Comparison of ENCODE assay signal across 11 mouse cellular contexts in genomic region chr5:120431649-120432485, GRCm38 (mm10). TPM values are rescaled to one million over a fixed set of nuclear protein-coding genes. Genes with fewer than 3 reads are reported as not detected.
DNase-seq lines count a peak whose midpoint lies in the region; ATAC-seq and TF ChIP-seq lines count a peak whose summit lies in the region.
"Had no signal": no experiment of that assay in that cellular context is flagged by ENCODE, and none has a peak within 500 bp of the region (broad histone marks: within the 10 kb centered on the region; RNA-seq: fewer than 3 reads in every experiment).

Lhx5 (plus strand) TSS chr5:120431699.

- H3K9me3 ChIP-seq in heart, embryonic 11.5 days (replicated peaks; ENCODE audit: control insufficient read depth, low read length): no peaks in the 10 kb centered on the region
- H3K9me3 ChIP-seq in hindbrain, embryonic 11.5 days (ENCODE audit: control insufficient read depth, low read length): no peaks in the 10 kb centered on the region
- no peaks in the 10 kb centered on the region for H3K9me3 ChIP-seq in midbrain, postnatal 0 days (ENCODE audit: low read length)

- 0 out of 2 replicates have a peak, but pooled peaks have one; percentile 10 for TF ChIP-seq POLR2A in brain, embryonic 14.5 days (IDR thresholded peaks at IDR 0.05; ENCODE audit: borderline replicate concordance, extremely low read depth, insufficient read depth, insufficient read length, poor library complexity, severe bottlenecking)

- H3K4me1 ChIP-seq in heart, embryonic 11.5 days (ENCODE audit: control insufficient read depth, insufficient read depth, low read length): peaks cover 9% of the 10 kb centered on the region; the same call in 1 of the 2 replicates
- peaks cover 4% of the 10 kb centered on the region; the same call in 1 of the 2 replicates for H3K4me1 ChIP-seq in hindbrain, embryonic 11.5 days (replicated peaks; ENCODE audit: control insufficient read depth, insufficient read depth, low read length)
- no peaks in the 10 kb centered on the region for H3K4me1 ChIP-seq in midbrain, postnatal 0 days (ENCODE audit: insufficient read depth, low read length)

- H3K27ac ChIP-seq in heart, embryonic 11.5 days (ENCODE audit: low read depth, low read length): no peak within 1 kb of the TSS
- H3K27ac ChIP-seq in hindbrain, embryonic 11.5 days (ENCODE audit: low read depth, low read length): peak within 1 kb of the TSS; percentile 82
- peak within 1 kb of the TSS; percentile 79 for H3K27ac ChIP-seq in midbrain, postnatal 0 days (ENCODE audit: low read depth, low read length)

- no peak within 1 kb of the TSS for H3K4me2 ChIP-seq in heart, embryonic 11.5 days
- peak within 1 kb of the TSS; percentile 19 for H3K4me2 ChIP-seq in hindbrain, embryonic 11.5 days (replicated peaks; ENCODE audit: low read depth, low read length)
- peak within 1 kb of the TSS; percentile 54 for H3K4me2 ChIP-seq in midbrain, postnatal 0 days (ENCODE audit: low read depth, low read length, poor library complexity, severe bottlenecking)

- H3K36me3 ChIP-seq in heart, embryonic 11.5 days (ENCODE audit: control insufficient read depth, insufficient read depth, low read length): no peaks in the 10 kb centered on the region
- no peaks in the 10 kb centered on the region for H3K36me3 ChIP-seq in hindbrain, embryonic 11.5 days (ENCODE audit: control insufficient read depth, insufficient read depth, low read length)
- H3K36me3 ChIP-seq in midbrain, postnatal 0 days (ENCODE audit: insufficient read depth, low read length): no peaks in the 10 kb centered on the region

- TF ChIP-seq CTCF in brain, embryonic 14.5 days (IDR thresholded peaks at IDR 0.05; ENCODE audit: borderline replicate concordance, extremely low read depth, insufficient read depth, insufficient read length): no peak
- no peak for TF ChIP-seq CTCF in midbrain, postnatal 0 days (IDR thresholded peaks at IDR 0.05)

- H3K27me3 ChIP-seq in heart, embryonic 11.5 days (ENCODE audit: control insufficient read depth, insufficient read depth, low read length): peaks cover 98% of the 10 kb centered on the region
- H3K27me3 ChIP-seq in hindbrain, embryonic 11.5 days (ENCODE audit: control insufficient read depth, insufficient read depth, low read length): peaks cover 91% of the 10 kb centered on the region
- peaks cover 48% of the 10 kb centered on the region for H3K27me3 ChIP-seq in midbrain, postnatal 0 days (ENCODE audit: insufficient read depth, low read length)

- WGBS in heart, embryonic 11.5 days (ENCODE audit: insufficient replicate concordance): 1% methylated on average over 69 of the region's 69 CpGs
- WGBS in hindbrain, embryonic 11.5 days: under 1% methylated on average over 68 of the region's 69 CpGs
- WGBS in midbrain, postnatal 0 days: under 1% methylated on average over 69 of the region's 69 CpGs

- ATAC-seq in heart, embryonic 11.5 days (replicated peaks; ENCODE audit: insufficient number of reproducible peaks, low FRiP score, low TSS enrichment): peak; percentile 32; the same call in 1 of the 2 replicates
- peak; percentile 58 for ATAC-seq in hindbrain, embryonic 11.5 days (ENCODE audit: low FRiP score)
- ATAC-seq in midbrain, postnatal 0 days (ENCODE audit: low FRiP score): 0 out of 2 replicates have a peak, but pooled peaks have one; percentile 40

- H3K4me3 ChIP-seq in heart, embryonic 11.5 days (ENCODE audit: low read depth, low read length): no peak within 1 kb of the TSS
- H3K4me3 ChIP-seq in hindbrain, embryonic 11.5 days (ENCODE audit: low read depth, low read length): peak within 1 kb of the TSS; percentile 54
- H3K4me3 ChIP-seq in midbrain, postnatal 0 days (ENCODE audit: low read depth, low read length): peak within 1 kb of the TSS; percentile 51

- no peak within 1 kb of the TSS for H3K9ac ChIP-seq in heart, embryonic 11.5 days (ENCODE audit: low read depth, low read length)
- peak within 1 kb of the TSS; percentile 75 for H3K9ac ChIP-seq in hindbrain, embryonic 11.5 days (ENCODE audit: low read depth, low read length)
- peak within 1 kb of the TSS; percentile 71 for H3K9ac ChIP-seq in midbrain, postnatal 0 days (replicated peaks; ENCODE audit: low read length, poor library complexity, severe bottlenecking)

- no peak for DNase-seq in heart, postnatal 4 days
- DNase-seq in brain, embryonic 14.5 days (ENCODE audit: low read depth): peak; percentile 91
- DNase-seq in hindbrain, embryonic 11.5 days (ENCODE audit: low spot score): peak; percentile 75
- peak; percentile 80 for DNase-seq in midbrain, postnatal 0 days (ENCODE audit: low spot score)
- DNase-seq in spleen, adult 12 weeks (ENCODE audit: low spot score): no peak
- no peak for DNase-seq in ovary, adult 18-20 months (ENCODE audit: low spot score)
- DNase-seq in thymus, postnatal 25 days: no peak

RNA-seq across cellular contexts. Expression of gene Lhx5, which starts in this region (rescaled TPM):
- 0.11 TPM in 1 of 2 replicates, not detected in the other for polyA plus RNA-seq in heart, embryonic 11.5 days (2014; fragmentation: Nextera tagmentation; extraction: Ambion mirVana)
- total RNA-seq in heart, postnatal 4 days (2021): not detected
- polyA plus RNA-seq in brain, embryonic 14.5 days (2012; rRNA removed): 9.3 and 30.0 TPM in 2 replicates
- polyA plus RNA-seq in hindbrain, embryonic 11.5 days (2014; fragmentation: Nextera tagmentation; extraction: Ambion mirVana): 36.1 and 41.6 TPM in 2 replicates
- 27.0 and 30.3 TPM in 2 replicates for total RNA-seq in midbrain, postnatal 0 days (2014; rRNA removed)
- 13.9 and 14.7 TPM in 2 replicates for polyA plus RNA-seq in midbrain, postnatal 0 days (2015; fragmentation: Nextera tagmentation; extraction: Ambion mirVana)
- total RNA-seq: liver, adult 2 months; neutrophil, adult 5-6 weeks had no signal
- polyA plus RNA-seq: heart, postnatal 0 days; liver, adult 2 months had no signal

Comparison
In these comparisons a context has a peak if more than half of its experiments do, and no peak if none do; other contexts are left out.
1. RNA of gene Lhx5 (total RNA-seq): 27.0 to 30.3 TPM in midbrain, postnatal 0 days; not detected in heart, postnatal 4 days; every median in the first group is over 10 times any median in the second.
2. Peak in ATAC-seq in heart, embryonic 11.5 days; RNA of the gene not detected or under 1 TPM.
3. DNase-seq: peak in brain, embryonic 14.5 days (single experiment), hindbrain, embryonic 11.5 days (single experiment) and midbrain, postnatal 0 days (single experiment); none in heart, postnatal 4 days (single experiment), spleen, adult 12 weeks (single experiment), ovary, adult 18-20 months (single experiment) and thymus, postnatal 25 days (single experiment).
4. Peak in every context shown above with its lines, with median percentiles within 50 percentile points of each other: ATAC-seq.